Mouse (Mus musculus): ENCODE data around the gene 2810021J22Rik.

DNA sequence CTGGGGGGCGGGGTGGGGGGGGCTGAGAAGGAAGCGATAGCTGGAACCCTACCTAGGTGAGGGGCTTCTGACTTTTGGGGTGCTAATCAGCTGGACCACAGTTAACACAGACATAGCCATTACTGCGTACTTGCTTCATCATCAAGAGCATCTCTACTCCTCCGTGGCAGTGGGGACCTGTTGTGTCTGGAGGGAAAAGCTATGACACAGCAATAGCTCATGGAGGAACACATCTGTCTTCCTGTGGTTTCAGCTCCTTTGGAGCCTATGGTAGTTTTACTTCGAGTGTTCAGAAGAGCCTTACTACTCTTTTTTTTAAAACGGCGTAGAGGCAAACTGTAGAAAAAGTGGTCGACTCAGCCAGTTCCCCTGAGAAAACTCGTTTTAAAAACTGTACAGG is 19.4 kb upstream of the 2810021J22Rik start:
- no peak for TF ChIP-seq POLR2A (IDR thresholded peaks at IDR 0.05; ENCODE audit: borderline replicate concordance, low read depth, low read length)
- no peak for TF ChIP-seq CTCF (IDR thresholded peaks at IDR 0.05; ENCODE audit: low read depth, low read length)
